Mouse (Mus musculus): ENCODE data around the gene Arfgef2.

Arfgef2 gene

GRCm38 (mm10) chr2:166805250-166806172, at the start of gene Arfgef2:
TSS of gene Arfgef2 (plus strand) at chr2:166805588.
- DNase-seq: peak; percentile 93 to 96

GRCm38 (mm10) chr2:166757969-166758368, 47.4 kb upstream of the Arfgef2 start:
- DNase-seq: no peak

GRCm38 (mm10) chr2:166764051-166764450, 41.3 kb upstream of the Arfgef2 start:
- no peak for DNase-seq

- no peak for DNase-seq
These were observed 37.8 kb upstream of the Arfgef2 start for GRCm38 (mm10) chr2:166767591-166767990.

GRCm38 (mm10) chr2:166771396-166771795, 34.0 kb upstream of the Arfgef2 start:
- DNase-seq: peak in 1 of 2 experiments; percentile 21

GRCm38 (mm10) chr2:166773587-166773986, 31.8 kb upstream of the Arfgef2 start:
- DNase-seq: no peak

GRCm38 (mm10) chr2:166774275-166774674, 31.1 kb upstream of the Arfgef2 start:
- no peak for DNase-seq

GRCm38 (mm10) chr2:166775357-166775893, 30.0 kb upstream of the Arfgef2 start:
- peak in 1 of 2 experiments; percentile 30 for DNase-seq

GRCm38 (mm10) chr2:166776272-166776671, 29.1 kb upstream of the Arfgef2 start:
- DNase-seq: peak; percentile 74

- DNase-seq: no peak
These were observed 25.4 kb upstream of the Arfgef2 start for GRCm38 (mm10) chr2:166779956-166780355.

GRCm38 (mm10) chr2:166780980-166781578, 24.3 kb upstream of the Arfgef2 start:
- peak; percentile 86 to 87 for DNase-seq

GRCm38 (mm10) chr2:166784376-166784775, 21.0 kb upstream of the Arfgef2 start:
- no peak for DNase-seq

GRCm38 (mm10) chr2:166786353-166787004, 18.9 kb upstream of the Arfgef2 start:
- DNase-seq: peak; percentile 93 to 96

GRCm38 (mm10) chr2:166791738-166792137, 13.7 kb upstream of the Arfgef2 start:
- DNase-seq: peak in 1 of 2 experiments; percentile 27

GRCm38 (mm10) chr2:166792355-166792754, 13.0 kb upstream of the Arfgef2 start, which contains the start of gene Trp53rkb:
TSS of gene Trp53rkb (plus strand) at chr2:166792531.
- DNase-seq: no peak

- DNase-seq: peak; percentile 92
These were observed 11.7 kb upstream of the Arfgef2 start for GRCm38 (mm10) chr2:166793542-166794214.

- DNase-seq: no peak
These were observed 5.5 kb upstream of the Arfgef2 start for GRCm38 (mm10) chr2:166799615-166800472.

GRCm38 (mm10) chr2:166800473-166800857, 4.9 kb upstream of the Arfgef2 start:
- no peak for DNase-seq

GRCm38 (mm10) chr2:166801436-166801835, 4.0 kb upstream of the Arfgef2 start:
- DNase-seq: no peak

GRCm38 (mm10) chr2:166803298-166803697, 2.1 kb upstream of the Arfgef2 start:
- no peak for DNase-seq

GRCm38 (mm10) chr2:166806173-166806705, 851 bp downstream of the Arfgef2 start:
- DNase-seq: no peak

Measured in kidney, postnatal 4 days (tissue).